Mouse (Mus musculus) megakaryocyte, embryonic 14.5 days (primary cell): ENCODE results near the gene Trpt1. TPM values are rescaled to one million over a fixed set of nuclear protein-coding genes. Genes with fewer than 3 reads are reported as not detected.

ENCODE experiments used
- H3K27me3 ChIP-seq: replicated peaks from 2 replicates; pipeline ENCODE3; 2012; ENCODE audit warnings: inconsistent platforms
- H3K36me3 ChIP-seq: replicated peaks from 2 replicates; pipeline ENCODE3; 2012; ENCODE audit warnings: low read length, inconsistent platforms, mixed read lengths
- H3K4me1 ChIP-seq: 2 replicates; pipeline ENCODE4 v1.6.1; 2012; ENCODE audit warnings: inconsistent platforms
- H3K4me3 ChIP-seq: replicated peaks from 2 replicates; pipeline ENCODE3; 2012; ENCODE audit warnings: moderate library complexity, mild to moderate bottlenecking, inconsistent platforms
- H3K9me3 ChIP-seq: 2 replicates; pipeline ENCODE4 v1.6.1; 2012; ENCODE audit warnings: inconsistent platforms
- FLI1 ChIP-seq: IDR thresholded peaks from 2 replicates; pipeline ENCODE4 v1.6.1; 2012; ENCODE audit warnings: low read length, inconsistent platforms, mixed read lengths
- GATA1 ChIP-seq: IDR thresholded peaks from 3 replicates; pipeline ENCODE4 v1.6.1; 2012; ENCODE audit warnings: mixed read lengths, low read length, inconsistent platforms, borderline replicate concordance
- polyA plus RNA-seq: library from polyadenylated mRNA; stranded (reverse); fragments of >175 nt; gene quantifications from 2 replicates; pipeline ENCODE4 v1.2.3, GENCODE M21; 2012; ENCODE audit warnings: low replicate concordance; ENCODE audit not compliant: insufficient read depth

Gene Trpt1
- polyA plus RNA-seq, 1 experiment, result 0.57 TPM

- Histone ChIP-seq H3K9me3 (no peaks in the 10 kb centered on the region), H3K36me3 (peaks cover 10% of the 10 kb centered on the region), H3K27me3 (peaks cover 3% of the 10 kb centered on the region), H3K4me1 (peaks cover 58% of the 10 kb centered on the region), H3K4me3 (peak overlapping the region; percentile 95)
- TF ChIP-seq GATA1, result no peak
- TF ChIP-seq FLI1, result no peak
Observed at GRCm38 (mm10) chr19:7041171-7041570, 45.2 kb downstream of the Trpt1 start.

- TF ChIP-seq GATA1, result no peak
- no peak for TF ChIP-seq FLI1
- Histone ChIP-seq H3K9me3 (peaks cover under 1% of the 10 kb centered on the region; the same call in 1 of the 2 replicates), H3K4me3 (no peak overlapping the region), H3K36me3 (no peaks in the 10 kb centered on the region), H3K4me1 (peaks cover 31% of the 10 kb centered on the region), H3K27me3 (peaks cover 5% of the 10 kb centered on the region)
Observed at GRCm38 (mm10) chr19:7044279-7044678, 48.3 kb downstream of the Trpt1 start.

GRCm38 (mm10) chr19:7044706-7045105 is 48.8 kb downstream of the Trpt1 start:
- Histone ChIP-seq H3K4me3 (no peak overlapping the region), H3K9me3 (peaks cover 2% of the 10 kb centered on the region; the same call in 1 of the 2 replicates), H3K27me3 (peaks cover 5% of the 10 kb centered on the region), H3K4me1 (peaks cover 31% of the 10 kb centered on the region), H3K36me3 (no peaks in the 10 kb centered on the region)
- TF ChIP-seq GATA1, result no peak
- TF ChIP-seq FLI1, result no peak

Other genes with a start within 250 kb of the Trpt1 start
- gene Rps6ka4, start 155.5 kb upstream of the Trpt1 start, polyA plus RNA-seq, result 32.8 and 44.2 TPM in 2 replicates
- 22.9 and 55.2 TPM in 2 replicates for gene Ccdc88b, start 137.9 kb upstream of the Trpt1 start, polyA plus RNA-seq
- gene Trmt112, start 86.4 kb upstream of the Trpt1 start, polyA plus RNA-seq, result 107 and 147 TPM in 2 replicates
- gene Prdx5, start 86.0 kb upstream of the Trpt1 start, polyA plus RNA-seq, result 209 and 955 TPM in 2 replicates
- 56.1 and 76.3 TPM in 2 replicates for gene Esrra, start 74.3 kb upstream of the Trpt1 start, polyA plus RNA-seq
- gene Catsperz, start 70.8 kb upstream of the Trpt1 start, polyA plus RNA-seq, result 0.83 TPM in 1 of 2 replicates, not detected in the other
- gene Kcnk4, start 61.6 kb upstream of the Trpt1 start, polyA plus RNA-seq, result 0.08 TPM in 1 of 2 replicates, not detected in the other
- 108 and 197 TPM in 2 replicates for gene Bad, start 54.3 kb upstream of the Trpt1 start, polyA plus RNA-seq
- gene Gpr137, start 53.7 kb upstream of the Trpt1 start, polyA plus RNA-seq, result 112 and 118 TPM in 2 replicates
- 310 and 626 TPM in 2 replicates for gene Ppp1r14b, start 21.2 kb upstream of the Trpt1 start, polyA plus RNA-seq
- 39.2 and 49.3 TPM in 2 replicates for gene Plcb3, start 19.7 kb upstream of the Trpt1 start, polyA plus RNA-seq
- 154 and 460 TPM in 2 replicates for gene Fkbp2, start 15.6 kb upstream of the Trpt1 start, polyA plus RNA-seq
- gene Vegfb, start 8.5 kb upstream of the Trpt1 start, polyA plus RNA-seq, result 68.5 and 73.8 TPM in 2 replicates
- 19.1 and 20.6 TPM in 2 replicates for gene Dnajc4, start 3.6 kb upstream of the Trpt1 start, polyA plus RNA-seq
- gene Nudt22, start within 50 bp of the Trpt1 start, polyA plus RNA-seq, result 6.7 and 9.1 TPM in 2 replicates
- gene Fermt3, start 23.3 kb downstream of the Trpt1 start, polyA plus RNA-seq, result 5,058 and 7,219 TPM in 2 replicates
- gene Stip1, start 43.8 kb downstream of the Trpt1 start, polyA plus RNA-seq, result 29.9 and 116 TPM in 2 replicates
- 9.2 and 14.0 TPM in 2 replicates for gene Macrod1, start 60.7 kb downstream of the Trpt1 start, polyA plus RNA-seq
- gene Flrt1, start 109.6 kb downstream of the Trpt1 start, polyA plus RNA-seq, result not detected in 2 replicates
- 111 and 112 TPM in 2 replicates for gene Otub1, start 210.2 kb downstream of the Trpt1 start, polyA plus RNA-seq
- gene Cox8a, start 221.5 kb downstream of the Trpt1 start, polyA plus RNA-seq, result 446 and 491 TPM in 2 replicates
- 14.4 and 15.8 TPM in 2 replicates for gene Naa40, start 245.1 kb downstream of the Trpt1 start, polyA plus RNA-seq